Comparison of ENCODE assay signal across 23 mouse cellular contexts in genomic region chr6:40784378-40784777, GRCm38 (mm10).
"Had no signal": no experiment of that assay in that cellular context is flagged by ENCODE, and none has a peak within 500 bp of the region (broad histone marks: within the 10 kb centered on the region; RNA-seq: fewer than 3 reads in every experiment).

No protein-coding gene starts in this region.

- H3K9ac ChIP-seq: heart, embryonic 12.5 days; hindbrain, embryonic 12.5 days; hindbrain, embryonic 14.5 days; limb, embryonic 13.5 days; limb, embryonic 15.5 days; liver, embryonic 12.5 days; liver, embryonic 14.5 days had no signal

- H3K4me1 ChIP-seq: heart, embryonic 10.5 days; heart, embryonic 12.5 days; hindbrain, embryonic 10.5 days; hindbrain, embryonic 12.5 days; limb, embryonic 13.5 days; limb, embryonic 15.5 days; liver, embryonic 12.5 days had no signal

- DNase-seq: gastrocnemius, postnatal 14 days; gastrocnemius, postnatal 36 days; heart, adult 18-20 months; heart, postnatal 10 days; heart, postnatal 4 days; kidney, adult 18-20 months; kidney, adult 8-10 months; kidney, postnatal 14 days; kidney, postnatal 36 days; left cerebral cortex, postnatal 4 days had no signal

- H3K36me3 ChIP-seq: heart, embryonic 10.5 days; heart, embryonic 12.5 days; hindbrain, embryonic 10.5 days; hindbrain, embryonic 12.5 days; limb, embryonic 13.5 days; limb, embryonic 15.5 days; liver, embryonic 12.5 days had no signal

- H3K27me3 ChIP-seq: heart, embryonic 12.5 days; hindbrain, embryonic 12.5 days; limb, embryonic 13.5 days; limb, embryonic 15.5 days; liver, embryonic 12.5 days had no signal

- H3K9me3 ChIP-seq: heart, embryonic 10.5 days; heart, embryonic 12.5 days; hindbrain, embryonic 10.5 days; hindbrain, embryonic 12.5 days; limb, embryonic 13.5 days; limb, embryonic 15.5 days; liver, embryonic 12.5 days had no signal

- H3K27ac ChIP-seq: heart, embryonic 10.5 days; hindbrain, embryonic 10.5 days; hindbrain, embryonic 12.5 days; hindbrain, embryonic 14.5 days; kidney, postnatal 0 days; layer of hippocampus, adult 2 months; limb, embryonic 13.5 days; limb, embryonic 15.5 days; liver, embryonic 12.5 days; liver, embryonic 14.5 days had no signal

- ATAC-seq: hindbrain, embryonic 16.5 days; inflammation-experienced regulatory T-cells, adult 6 months; liver, embryonic 12.5 days had no signal

- H3K4me2 ChIP-seq: heart, embryonic 12.5 days; hindbrain, embryonic 12.5 days; hindbrain, embryonic 14.5 days; limb, embryonic 13.5 days; limb, embryonic 15.5 days; liver, embryonic 12.5 days had no signal

- H3K4me3 ChIP-seq: heart, embryonic 10.5 days; heart, embryonic 12.5 days; hindbrain, embryonic 10.5 days; hindbrain, embryonic 12.5 days; layer of hippocampus, adult 2 months; limb, embryonic 13.5 days; limb, embryonic 15.5 days; liver, embryonic 12.5 days had no signal
